Mouse (Mus musculus) stomach, postnatal 0 days (tissue): ENCODE data around the gene Slc35c1.

ENCODE experiments used
- CTCF ChIP-seq: IDR thresholded peaks from 2 replicates; pipeline ENCODE4 v1.5.1; 2016; ENCODE audit warnings: antibody characterized with exemption, low read depth, mild to moderate bottlenecking, moderate library complexity
- EP300 ChIP-seq: optimal IDR thresholded peaks from 2 replicates; pipeline ENCODE3; 2016; ENCODE audit warnings: antibody characterized with exemption

GRCm38 (mm10) chr2:92490541-92490940 lies 30.2 kb upstream of the Slc35c1 start:
- TF ChIP-seq CTCF (no peak), EP300 (no peak)
